Mouse (Mus musculus): ENCODE results near the gene Dnajb6.

- TF ChIP-seq POLR2A (IDR thresholded peaks at IDR 0.05; ENCODE audit: low read depth, low read length) (no peak), CTCF (IDR thresholded peaks at IDR 0.05; ENCODE audit: extremely low read depth, insufficient read length, insufficient replicate concordance, low read depth, low read length) (no peak)
Measured at GRCm38 (mm10) chr5:29845038-29845437, 109.5 kb downstream of the Dnajb6 start.
